Mouse (Mus musculus) ES-E14 (cell line): ENCODE results near the gene Rmi2. TPM values are rescaled to one million over a fixed set of nuclear protein-coding genes. Genes with fewer than 3 reads are reported as not detected.

Experiments
- DNase-seq: peaks from one replicate; pipeline ENCODE4 v3.0.0-alpha.2; 2013; ENCODE audit warnings: low read depth, low spot score
- H3K27ac ChIP-seq: 2 replicates; pipeline ENCODE4 v1.5.1; 2012; ENCODE audit warnings: low read depth, mild to moderate bottlenecking, low read length, moderate library complexity, mixed read lengths; ENCODE audit not compliant: poor library complexity, insufficient read depth, severe bottlenecking
- H3K36me3 ChIP-seq: 2 replicates; pipeline ENCODE4 v1.6.1; 2012; ENCODE audit warnings: mild to moderate bottlenecking, low read length, moderate library complexity, mixed read lengths; ENCODE audit not compliant: control insufficient read depth, poor library complexity, insufficient read depth, severe bottlenecking
- H3K4me1 ChIP-seq, 2 experiments: fragments of 150-350 bp in 1 of 2; sonication (generic) in 1 of 2; 2 replicates each; pipeline ENCODE4 v1.6.1; 2012; ENCODE audit warnings: low read length in 2 of 2, mild to moderate bottlenecking in 1 of 2, mixed read lengths in 1 of 2; ENCODE audit not compliant: control insufficient read depth in 2 of 2, insufficient read depth in 2 of 2, poor library complexity in 1 of 2
- H3K4me3 ChIP-seq, 2 experiments: fragments of 150-350 bp in 1 of 2; sonication (generic) in 1 of 2; 2 replicates each; pipeline ENCODE4 v1.5.1; 2012; ENCODE audit warnings: low read length in 2 of 2, low read depth in 1 of 2, mild to moderate bottlenecking in 1 of 2, mixed read lengths in 1 of 2; ENCODE audit not compliant: insufficient read depth in 1 of 2, poor library complexity in 1 of 2, severe bottlenecking in 1 of 2
- H3K9ac ChIP-seq: 2 replicates; pipeline ENCODE4 v1.6.1; 2012; ENCODE audit warnings: low read depth, mild to moderate bottlenecking, low read length, mixed read lengths; ENCODE audit not compliant: poor library complexity, insufficient read depth, severe bottlenecking
- H3K9me3 ChIP-seq: fragments of 150-350 bp; sonication (generic); 2 replicates; pipeline ENCODE4 v1.6.1; 2012; ENCODE audit warnings: low read depth, mild to moderate bottlenecking, low read length; ENCODE audit not compliant: control insufficient read depth, insufficient read depth
- CHD2 ChIP-seq: IDR thresholded peaks from 2 replicates; pipeline ENCODE4 v1.6.1; 2014; ENCODE audit warnings: mild to moderate bottlenecking, low read depth, low read length, inconsistent platforms
- HCFC1 ChIP-seq: IDR thresholded peaks from 2 replicates; pipeline ENCODE4 v1.6.1; 2012; ENCODE audit warnings: low read length, inconsistent platforms, borderline replicate concordance; ENCODE audit not compliant: insufficient read depth
- MAFK ChIP-seq: IDR thresholded peaks from 2 replicates; pipeline ENCODE4 v1.6.1; 2014; ENCODE audit warnings: mild to moderate bottlenecking, low read depth, low read length, inconsistent platforms; ENCODE audit not compliant: insufficient read depth
- ZC3H11A ChIP-seq: IDR thresholded peaks from 2 replicates; pipeline ENCODE4 v1.6.1; 2012; ENCODE audit warnings: low read depth, mild to moderate bottlenecking, inconsistent platforms, low read length, borderline replicate concordance
- ZNF384 ChIP-seq: IDR thresholded peaks from 2 replicates; pipeline ENCODE4 v1.6.1; 2012; ENCODE audit warnings: low read depth, low read length, inconsistent platforms
- in situ Hi-C, 2 experiments: fragments of 600-800 bp; cut with MboI; formaldehyde crosslinking; loops; one replicate each; pipeline ENCODE4 v1.15.1; 2025; ENCODE audit warnings: low sequenced_read_pairs in 2 of 2, inconsistent platforms in 1 of 2; ENCODE audit not compliant: unreplicated experiment in 2 of 2
- total RNA-seq: library from RNA; depleted of rRNA; stranded (reverse); fragments of 300-350 nt; gene quantifications from 2 replicates; pipeline ENCODE4 v1.2.3, GENCODE M21; 2012

Gene Rmi2
- total RNA-seq, 1 experiment, result 2.9 TPM

DNA sequence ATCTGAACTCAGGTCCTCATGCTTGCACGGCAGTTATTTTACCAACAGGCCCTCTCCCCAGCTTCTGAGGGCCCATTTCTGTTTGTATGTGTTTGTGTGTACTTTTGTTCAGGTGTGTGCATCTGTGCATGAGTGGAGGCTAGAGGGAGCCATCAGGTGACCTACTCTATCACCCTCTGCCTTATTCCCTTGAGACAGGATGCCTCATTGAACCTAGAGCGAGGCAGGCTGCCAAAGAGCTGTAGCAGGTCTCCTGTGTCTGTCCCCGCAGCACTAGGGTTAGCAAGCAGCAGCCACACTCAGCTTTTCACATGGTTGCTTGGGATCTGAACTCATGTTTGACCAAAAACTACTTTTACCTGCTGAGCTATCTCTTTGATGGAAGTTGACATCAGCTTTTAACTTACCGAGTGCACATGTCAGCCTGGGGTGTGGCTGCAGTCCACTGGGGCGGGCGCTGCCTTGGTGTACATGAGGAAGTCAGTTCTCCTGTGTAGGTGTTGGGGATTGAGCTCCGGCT, 24.9 kb downstream of the Rmi2 start:
- Histone ChIP-seq H3K9ac (no peak overlapping the region), H3K36me3 (no peaks in the 10 kb centered on the region), H3K4me1 (peaks cover 0 to 2% of the 10 kb centered on the region in 2 experiments; a peak in 1 of 4 replicates), H3K4me3 (no peak overlapping the region), H3K9me3 (no peaks in the 10 kb centered on the region), H3K27ac (no peak overlapping the region)
- in situ Hi-C loops, result loop anchor here in 1 of 2 experiments (25.0 kb wide), 1 partner anchor 297 kb away; no protein-coding TSS in a partner anchor
- TF ChIP-seq HCFC1 (no peak), CHD2 (no peak), ZNF384 (no peak), MAFK (no peak), ZC3H11A (no peak)
- no peak for DNase-seq

DNA sequence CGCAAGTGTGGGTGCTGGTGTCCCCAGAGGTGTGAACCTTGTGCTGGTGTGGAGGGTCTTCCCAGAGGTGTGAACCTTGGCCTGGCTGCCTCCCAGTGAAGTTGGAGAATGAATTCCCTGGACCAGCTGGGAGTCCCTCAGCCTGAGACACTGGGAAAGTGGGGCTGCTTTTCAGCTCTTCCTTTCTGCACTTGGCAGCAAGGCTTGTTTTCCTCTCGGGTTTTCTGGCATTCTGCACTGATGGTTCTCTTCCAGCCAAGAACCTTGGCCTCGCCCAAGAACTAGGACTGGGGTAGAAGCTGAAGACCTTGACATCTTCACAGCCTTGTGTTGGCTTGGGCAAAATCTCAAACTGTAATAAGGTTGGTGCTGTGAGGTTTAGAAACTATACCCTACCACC, 26.5 kb downstream of the Rmi2 start:
- in situ Hi-C loops, result loop anchor here in 1 of 2 experiments (25.0 kb wide), 1 partner anchor 299 kb away; no protein-coding TSS in a partner anchor
- H3K4me3 ChIP-seq, result no peak overlapping the region
- no peak overlapping the region for H3K27ac ChIP-seq
- no peak for TF ChIP-seq MAFK
- no peak for TF ChIP-seq CHD2
- no peak for TF ChIP-seq ZC3H11A
- TF ChIP-seq ZNF384, result no peak
- TF ChIP-seq HCFC1, result no peak
- H3K9me3 ChIP-seq, result no peaks in the 10 kb centered on the region
- DNase-seq, result no peak
- H3K36me3 ChIP-seq, result no peaks in the 10 kb centered on the region
- peaks cover 0 to 2% of the 10 kb centered on the region in 2 experiments; a peak in 1 of 4 replicates for H3K4me1 ChIP-seq
- H3K9ac ChIP-seq, result no peak overlapping the region

DNA sequence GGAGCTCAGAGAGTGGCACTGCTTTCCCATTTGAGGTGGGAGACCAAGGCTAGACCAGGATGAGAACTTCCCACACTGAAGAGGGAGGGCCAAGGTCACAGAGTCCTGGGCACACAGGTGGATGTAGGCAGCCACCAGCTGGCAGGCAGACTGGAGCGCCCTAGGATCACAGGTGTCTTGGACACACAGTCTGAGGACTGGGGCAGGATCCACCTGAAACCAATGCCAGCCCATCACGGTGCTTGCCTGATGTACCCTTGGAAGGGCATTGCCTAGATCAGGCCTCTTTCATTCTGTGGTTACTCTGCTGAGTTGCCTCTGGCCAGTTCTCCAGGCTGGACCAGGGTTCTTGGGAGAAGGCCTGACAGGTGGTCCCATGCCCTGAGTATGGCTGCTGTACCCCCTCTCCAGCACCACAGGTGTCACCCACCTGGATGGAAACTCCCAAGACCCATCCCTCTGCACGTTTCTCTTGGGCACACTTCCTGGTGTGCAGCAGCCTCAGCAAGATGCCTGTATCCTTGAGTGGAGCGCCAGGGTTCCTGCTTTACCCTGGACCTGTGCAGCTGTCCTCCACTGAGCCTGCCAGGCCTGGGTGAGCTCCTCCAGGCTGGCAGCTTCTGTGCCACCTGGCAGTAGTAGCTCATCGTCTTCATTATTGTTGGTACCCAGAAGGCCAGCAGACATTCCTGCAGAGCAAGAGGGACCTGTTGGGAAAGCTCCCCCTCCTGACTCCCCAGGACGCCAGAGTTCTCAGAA, 30.2 kb downstream of the Rmi2 start:
- Histone ChIP-seq H3K36me3 (no peaks in the 10 kb centered on the region), H3K4me1 (no peaks in the 10 kb centered on the region), H3K27ac (no peak overlapping the region), H3K4me3 (no peak overlapping the region), H3K9me3 (no peaks in the 10 kb centered on the region), H3K9ac (no peak overlapping the region)
- TF ChIP-seq CHD2 (no peak), MAFK (no peak), ZNF384 (no peak), ZC3H11A (no peak), HCFC1 (no peak)
- no peak for DNase-seq
- in situ Hi-C loops, result loop anchor here in 1 of 2 experiments (25.0 kb wide), 1 partner anchor 303 kb away; no protein-coding TSS in a partner anchor

DNA sequence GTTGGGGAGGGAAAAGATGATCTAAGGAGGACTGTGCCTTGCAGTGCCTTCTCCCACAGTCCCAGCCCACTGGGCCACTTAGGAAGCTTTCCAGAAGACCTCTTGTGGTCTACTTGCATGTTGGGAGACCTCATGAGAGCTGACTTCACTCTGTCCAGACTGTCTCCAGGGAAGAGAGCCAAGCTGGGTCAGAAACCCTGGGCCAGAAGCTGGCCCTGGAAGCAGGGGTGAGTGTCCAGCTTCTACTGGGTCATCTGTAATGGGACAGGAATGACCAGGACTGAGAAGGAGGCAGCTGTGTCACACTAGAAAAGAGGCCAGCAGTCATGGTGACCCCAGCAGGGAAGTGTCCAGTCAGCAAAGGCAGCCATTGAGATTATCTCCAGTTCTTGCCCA, 30.7 kb downstream of the Rmi2 start:
- in situ Hi-C loops, result loop anchor here in 1 of 2 experiments (25.0 kb wide), 1 partner anchor 303 kb away; no protein-coding TSS in a partner anchor
- no peak for TF ChIP-seq HCFC1
- TF ChIP-seq ZC3H11A, result no peak
- TF ChIP-seq ZNF384, result no peak
- no peak for TF ChIP-seq CHD2
- no peak for TF ChIP-seq MAFK
- H3K36me3 ChIP-seq, result no peaks in the 10 kb centered on the region
- no peak for DNase-seq
- H3K4me3 ChIP-seq, result no peak overlapping the region
- no peaks in the 10 kb centered on the region for H3K9me3 ChIP-seq
- H3K27ac ChIP-seq, result no peak overlapping the region
- no peaks in the 10 kb centered on the region for H3K4me1 ChIP-seq
- H3K9ac ChIP-seq, result no peak overlapping the region
